Comparison of ENCODE assay signal across 11 mouse cellular contexts in genomic region chr5:120622198-120622851, GRCm38 (mm10). TPM values are rescaled to one million over a fixed set of nuclear protein-coding genes. Genes with fewer than 3 reads are reported as not detected.
DNase-seq lines count a peak whose midpoint lies in the region; ATAC-seq and TF ChIP-seq lines count a peak whose summit lies in the region.
"Had no signal": no experiment of that assay in that cellular context is flagged by ENCODE, and none has a peak within 500 bp of the region (broad histone marks: within the 10 kb centered on the region; RNA-seq: fewer than 3 reads in every experiment).

No protein-coding gene starts in this region.

- 70% methylated on average over 5 of the region's 5 CpGs for WGBS in kidney, embryonic 14.5 days
- 69% methylated on average over 5 of the region's 5 CpGs for WGBS in intestine, postnatal 0 days

- H3K27ac ChIP-seq in kidney, embryonic 14.5 days (ENCODE audit: low read depth, low read length), result no peak overlapping the region
- H3K27ac ChIP-seq in intestine, postnatal 0 days (ENCODE audit: low read depth, low read length), result no peak overlapping the region
- H3K27ac ChIP-seq: heart, embryonic 13.5 days; liver, embryonic 14.5 days; midbrain, embryonic 15.5 days had no signal

- H3K4me3 ChIP-seq in kidney, embryonic 14.5 days (ENCODE audit: low read length), result no peak overlapping the region
- 0 out of 2 replicates have a peak overlapping the region, but pooled peaks have one; percentile 20 for H3K4me3 ChIP-seq in E14TG2a.4 (replicated peaks; ENCODE audit: low read length)
- H3K4me3 ChIP-seq in intestine, postnatal 0 days (ENCODE audit: low read depth, low read length), result no peak overlapping the region
- H3K4me3 ChIP-seq: heart, embryonic 13.5 days; midbrain, embryonic 15.5 days had no signal

- no peak for ATAC-seq in kidney, embryonic 14.5 days (ENCODE audit: low FRiP score, low TSS enrichment)
- ATAC-seq in intestine, postnatal 0 days, result no peak
- ATAC-seq: forebrain, embryonic 16.5 days; midbrain, embryonic 15.5 days had no signal

- no peaks in the 10 kb centered on the region for H3K4me1 ChIP-seq in kidney, embryonic 14.5 days (ENCODE audit: control insufficient read depth, insufficient read depth, low read length)
- peaks cover 93% of the 10 kb centered on the region for H3K4me1 ChIP-seq in E14TG2a.4 (replicated peaks; ENCODE audit: low read depth, low read length)
- H3K4me1 ChIP-seq in intestine, postnatal 0 days (replicated peaks; ENCODE audit: control insufficient read depth, insufficient read depth, low read length), result no peaks in the 10 kb centered on the region
- H3K4me1 ChIP-seq: midbrain, embryonic 15.5 days had no signal

- no peak overlapping the region for H3K4me2 ChIP-seq in kidney, embryonic 14.5 days (replicated peaks; ENCODE audit: low read depth, low read length)
- no peak overlapping the region for H3K4me2 ChIP-seq in intestine, postnatal 0 days (replicated peaks; ENCODE audit: low read depth)
- H3K4me2 ChIP-seq: heart, embryonic 13.5 days; midbrain, embryonic 15.5 days had no signal

- peaks cover 93% of the 10 kb centered on the region for H3K36me3 ChIP-seq in kidney, embryonic 14.5 days (ENCODE audit: control insufficient read depth, insufficient read depth, low read length)
- H3K36me3 ChIP-seq in E14TG2a.4 (ENCODE audit: insufficient read depth, low read length), result peaks cover 98% of the 10 kb centered on the region
- H3K36me3 ChIP-seq in intestine, postnatal 0 days (ENCODE audit: control insufficient read depth, insufficient read depth), result peaks cover 91% of the 10 kb centered on the region

- peak; percentile 51 for DNase-seq in kidney, adult 9 months
- DNase-seq in A20 (ENCODE audit: low read depth, low spot score) (peak; percentile 85), adipocyte (ENCODE audit: low spot score) (no peak)
- DNase-seq in kidney, postnatal 14 days, result peak; percentile 61

- H3K9me3 ChIP-seq in kidney, embryonic 14.5 days (ENCODE audit: control insufficient read depth, low read length), result no peaks in the 10 kb centered on the region
- no peaks in the 10 kb centered on the region for H3K9me3 ChIP-seq in E14TG2a.4 (ENCODE audit: low read length)
- H3K9me3 ChIP-seq in intestine, postnatal 0 days (ENCODE audit: control insufficient read depth), result no peaks in the 10 kb centered on the region
- H3K9me3 ChIP-seq: heart, embryonic 13.5 days; midbrain, embryonic 15.5 days had no signal

- H3K9ac ChIP-seq in kidney, embryonic 14.5 days (ENCODE audit: low read depth, low read length), result no peak overlapping the region
- no peak overlapping the region for H3K9ac ChIP-seq in intestine, postnatal 0 days (ENCODE audit: low read depth, low read length)
- H3K9ac ChIP-seq: heart, embryonic 13.5 days; liver, embryonic 14.5 days; midbrain, embryonic 15.5 days had no signal

- H3K27me3 ChIP-seq in kidney, embryonic 14.5 days (ENCODE audit: control insufficient read depth, insufficient read depth, low read length), result no peaks in the 10 kb centered on the region
- no peaks in the 10 kb centered on the region for H3K27me3 ChIP-seq in E14TG2a.4 (ENCODE audit: insufficient read depth, low read length)
- no peaks in the 10 kb centered on the region for H3K27me3 ChIP-seq in intestine, postnatal 0 days (replicated peaks; ENCODE audit: control insufficient read depth, insufficient read depth, low read length)
- H3K27me3 ChIP-seq: heart, embryonic 13.5 days; midbrain, embryonic 15.5 days had no signal

- no peak for TF ChIP-seq CTCF in E14TG2a.4 (conservative IDR thresholded peaks at IDR 0.05; ENCODE audit: low read length)
- TF ChIP-seq CTCF in intestine, postnatal 0 days (IDR thresholded peaks at IDR 0.05; ENCODE audit: low read depth), result no peak

RNA-seq across cellular contexts. Expression of gene Ddx54, which starts 9.8 kb away (rescaled TPM):
- polyA plus RNA-seq in kidney, embryonic 14.5 days (2014; fragmentation: Nextera tagmentation; extraction: Ambion mirVana), result 22.3 and 37.7 TPM in 2 replicates
- polyA plus RNA-seq in intestine, postnatal 0 days (2015; fragmentation: Nextera tagmentation; extraction: Ambion mirVana), result 19.9 and 20.9 TPM in 2 replicates

RNA-seq across cellular contexts. Expression of gene Rita1, which starts 9.9 kb away (rescaled TPM):
- polyA plus RNA-seq in kidney, embryonic 14.5 days (2014; fragmentation: Nextera tagmentation; extraction: Ambion mirVana), result 10.4 and 11.1 TPM in 2 replicates
- polyA plus RNA-seq in intestine, postnatal 0 days (2015; fragmentation: Nextera tagmentation; extraction: Ambion mirVana), result 6.1 and 7.5 TPM in 2 replicates

RNA-seq across cellular contexts. Expression of gene Cfap73, which starts 11.7 kb away (rescaled TPM):
- not detected in 2 replicates for polyA plus RNA-seq in kidney, embryonic 14.5 days (2014; fragmentation: Nextera tagmentation; extraction: Ambion mirVana)
- polyA plus RNA-seq in intestine, postnatal 0 days (2015; fragmentation: Nextera tagmentation; extraction: Ambion mirVana), result not detected in 2 replicates
- polyA plus RNA-seq: heart, embryonic 13.5 days; liver, embryonic 14.5 days had no signal

RNA-seq across cellular contexts. Expression of gene Rasal1, which starts 26.3 kb away (rescaled TPM):
- polyA plus RNA-seq in kidney, embryonic 14.5 days (2014; fragmentation: Nextera tagmentation; extraction: Ambion mirVana), result 0.23 and 0.31 TPM in 2 replicates
- polyA plus RNA-seq in intestine, postnatal 0 days (2015; fragmentation: Nextera tagmentation; extraction: Ambion mirVana), result 3.0 and 5.1 TPM in 2 replicates

RNA-seq across cellular contexts. Expression of gene Iqcd, which starts 33.5 kb away (rescaled TPM):
- polyA plus RNA-seq in kidney, embryonic 14.5 days (2014; fragmentation: Nextera tagmentation; extraction: Ambion mirVana), result 0.57 and 1.4 TPM in 2 replicates
- polyA plus RNA-seq in intestine, postnatal 0 days (2015; fragmentation: Nextera tagmentation; extraction: Ambion mirVana), result 0.30 and 0.47 TPM in 2 replicates
